Mouse (Mus musculus) hindbrain, embryonic 13.5 days (tissue): ENCODE results near the gene Gucy2e. TPM values are rescaled to one million over a fixed set of nuclear protein-coding genes. Genes with fewer than 3 reads are reported as not detected.

ENCODE experiments used
- ATAC-seq: fragments of 200-750 bp; cut with Nextera tagmentation; 2 replicates; pipeline ENCODE4 v1.8.0; 2017; ENCODE audit warnings: moderate TSS enrichment; ENCODE audit not compliant: low FRiP score
- H3K27ac ChIP-seq: fragments of 300-500 bp; sonication (generic); 2 replicates; pipeline ENCODE4 v1.5.1; 2015; ENCODE audit warnings: inconsistent platforms, mild to moderate bottlenecking, moderate library complexity
- H3K27me3 ChIP-seq: fragments of 300-500 bp; sonication (generic); 2 replicates; pipeline ENCODE4 v1.6.1; 2015; ENCODE audit warnings: mild to moderate bottlenecking, inconsistent platforms
- H3K36me3 ChIP-seq: fragments of 300-500 bp; sonication (generic); 2 replicates; pipeline ENCODE4 v1.6.1; 2015; ENCODE audit warnings: mild to moderate bottlenecking, inconsistent platforms
- H3K4me1 ChIP-seq: fragments of 300-500 bp; sonication (generic); replicated peaks from 2 replicates; pipeline ENCODE4 v1.6.1; 2015; ENCODE audit warnings: inconsistent platforms
- H3K4me2 ChIP-seq: fragments of 300-500 bp; sonication (generic); 2 replicates; pipeline ENCODE4 v1.6.1; 2015; ENCODE audit warnings: inconsistent platforms, mild to moderate bottlenecking, moderate library complexity
- H3K4me3 ChIP-seq: fragments of 300-500 bp; sonication (generic); 2 replicates; pipeline ENCODE4 v1.5.1; 2015; ENCODE audit warnings: mild to moderate bottlenecking, inconsistent platforms
- H3K9ac ChIP-seq: fragments of 300-500 bp; sonication (generic); 2 replicates; pipeline ENCODE4 v1.6.1; 2015; ENCODE audit warnings: mild to moderate bottlenecking, inconsistent platforms
- H3K9me3 ChIP-seq: fragments of 300-500 bp; sonication (generic); 2 replicates; pipeline ENCODE4 v1.6.1; 2016; ENCODE audit warnings: inconsistent platforms
- WGBS: fragments of 180-500 bp; shearing (Covaris S2); methylation state at CpG from one replicate; pipeline ENCODE4 v1.1.7; 2015; 5-methylcytosine and 5-hydroxymethylcytosine counted together
- polyA plus RNA-seq: library from polyadenylated mRNA; unstranded; fragments of >200 nt; fragmentation: Nextera tagmentation; extraction: Ambion mirVana; gene quantifications from 2 replicates; pipeline ENCODE4 v1.2.1, GENCODE M21; 2015

Gucy2e gene
- polyA plus RNA-seq, 1 experiment from 2014 or later: 0.21 TPM

GRCm38 (mm10) chr11:69196766-69197165 is 40.1 kb downstream of the Gucy2e start:
- 13% methylated on average over 5 of the region's 5 CpGs for WGBS
- Histone ChIP-seq H3K4me1 (peaks cover 11% of the 10 kb centered on the region), H3K27me3 (peaks cover 41% of the 10 kb centered on the region), H3K4me3 (peak overlapping the region; percentile 26), H3K36me3 (no peaks in the 10 kb centered on the region), H3K9me3 (no peaks in the 10 kb centered on the region), H3K9ac (peak overlapping the region; percentile 51; the same call in 1 of the 2 replicates), H3K4me2 (peak overlapping the region; percentile 51), H3K27ac (no peak overlapping the region)
- no peak for ATAC-seq

GRCm38 (mm10) chr11:69192840-69193239 is 44.0 kb downstream of the Gucy2e start:
- no peak overlapping the region for H3K4me3 ChIP-seq
- peaks cover 11% of the 10 kb centered on the region for H3K4me1 ChIP-seq
- no peaks in the 10 kb centered on the region for H3K9me3 ChIP-seq
- H3K4me2 ChIP-seq: no peak overlapping the region
- H3K27me3 ChIP-seq: peaks cover 29% of the 10 kb centered on the region
- WGBS: 5% methylated on average over 1 of the region's 1 CpGs
- no peaks in the 10 kb centered on the region for H3K36me3 ChIP-seq
- ATAC-seq: no peak
- H3K27ac ChIP-seq: no peak overlapping the region
- H3K9ac ChIP-seq: no peak overlapping the region

- no peaks in the 10 kb centered on the region for H3K27me3 ChIP-seq
- no peak overlapping the region for H3K4me2 ChIP-seq
- H3K9ac ChIP-seq: no peak overlapping the region
- H3K4me1 ChIP-seq: no peaks in the 10 kb centered on the region
- no peak overlapping the region for H3K4me3 ChIP-seq
- no peaks in the 10 kb centered on the region for H3K9me3 ChIP-seq
- H3K27ac ChIP-seq: no peak overlapping the region
- no peak for ATAC-seq
- no peaks in the 10 kb centered on the region for H3K36me3 ChIP-seq
- WGBS: 87% methylated on average over 6 of the region's 6 CpGs
Observed at GRCm38 (mm10) chr11:69185936-69186335, 50.9 kb downstream of the Gucy2e start.

GRCm38 (mm10) chr11:69185031-69185430 is 51.8 kb downstream of the Gucy2e start:
- no peak overlapping the region for H3K4me2 ChIP-seq
- H3K9ac ChIP-seq: no peak overlapping the region
- no peaks in the 10 kb centered on the region for H3K9me3 ChIP-seq
- 84% methylated on average over 5 of the region's 5 CpGs for WGBS
- ATAC-seq: no peak
- H3K4me1 ChIP-seq: no peaks in the 10 kb centered on the region
- no peaks in the 10 kb centered on the region for H3K27me3 ChIP-seq
- H3K36me3 ChIP-seq: no peaks in the 10 kb centered on the region
- H3K27ac ChIP-seq: no peak overlapping the region
- H3K4me3 ChIP-seq: no peak overlapping the region

GRCm38 (mm10) chr11:69180120-69180519 is 56.7 kb downstream of the Gucy2e start:
- Histone ChIP-seq H3K27me3 (no peaks in the 10 kb centered on the region), H3K4me1 (no peaks in the 10 kb centered on the region), H3K9ac (no peak overlapping the region), H3K4me3 (no peak overlapping the region), H3K36me3 (no peaks in the 10 kb centered on the region), H3K27ac (no peak overlapping the region), H3K4me2 (no peak overlapping the region), H3K9me3 (no peaks in the 10 kb centered on the region)
- 81% methylated on average over 4 of the region's 4 CpGs for WGBS
- ATAC-seq: no peak

- no peak for ATAC-seq
- no peak overlapping the region for H3K4me2 ChIP-seq
- no peaks in the 10 kb centered on the region for H3K4me1 ChIP-seq
- H3K36me3 ChIP-seq: no peaks in the 10 kb centered on the region
- no peaks in the 10 kb centered on the region for H3K9me3 ChIP-seq
- 57% methylated on average over 3 of the region's 3 CpGs for WGBS
- no peaks in the 10 kb centered on the region for H3K27me3 ChIP-seq
- no peak overlapping the region for H3K4me3 ChIP-seq
- H3K9ac ChIP-seq: no peak overlapping the region
- no peak overlapping the region for H3K27ac ChIP-seq
Observed at GRCm38 (mm10) chr11:69179512-69179911, 57.3 kb downstream of the Gucy2e start.

GRCm38 (mm10) chr11:69178525-69178924 is 58.3 kb downstream of the Gucy2e start:
- H3K9me3 ChIP-seq: no peaks in the 10 kb centered on the region
- 84% methylated on average over 3 of the region's 3 CpGs for WGBS
- H3K9ac ChIP-seq: no peak overlapping the region
- no peak overlapping the region for H3K4me3 ChIP-seq
- H3K4me1 ChIP-seq: no peaks in the 10 kb centered on the region
- H3K36me3 ChIP-seq: no peaks in the 10 kb centered on the region
- no peak overlapping the region for H3K4me2 ChIP-seq
- H3K27ac ChIP-seq: no peak overlapping the region
- no peak for ATAC-seq
- H3K27me3 ChIP-seq: no peaks in the 10 kb centered on the region

GRCm38 (mm10) chr11:69174722-69175121 is 62.1 kb downstream of the Gucy2e start:
- Histone ChIP-seq H3K9me3 (no peaks in the 10 kb centered on the region), H3K4me1 (no peaks in the 10 kb centered on the region), H3K27ac (no peak overlapping the region), H3K36me3 (no peaks in the 10 kb centered on the region), H3K27me3 (no peaks in the 10 kb centered on the region), H3K4me2 (no peak overlapping the region), H3K9ac (no peak overlapping the region), H3K4me3 (no peak overlapping the region)
- WGBS: 93% methylated on average over 7 of the region's 7 CpGs
- no peak for ATAC-seq

- 90% methylated on average over 2 of the region's 2 CpGs for WGBS
Observed at GRCm38 (mm10) chr11:69172606-69173005, 64.2 kb downstream of the Gucy2e start.

GRCm38 (mm10) chr11:69171626-69172025 is 65.2 kb downstream of the Gucy2e start:
- no peak for ATAC-seq
- Histone ChIP-seq H3K4me3 (no peak overlapping the region), H3K27me3 (no peaks in the 10 kb centered on the region), H3K27ac (no peak overlapping the region), H3K4me2 (no peak overlapping the region), H3K36me3 (no peaks in the 10 kb centered on the region), H3K9ac (no peak overlapping the region), H3K9me3 (no peaks in the 10 kb centered on the region), H3K4me1 (no peaks in the 10 kb centered on the region; the same call in 1 of the 2 replicates)
- 25% methylated on average over 7 of the region's 7 CpGs for whole genome bisulfite sequencing

More at GRCm38 (mm10) chr11:69172606-69173005, 64.2 kb downstream of the Gucy2e start:
- Histone ChIP-seq H3K36me3 (no peaks in the 10 kb centered on the region), H3K27ac (no peak overlapping the region), H3K9ac (no peak overlapping the region), H3K4me1 (no peaks in the 10 kb centered on the region), H3K27me3 (no peaks in the 10 kb centered on the region), H3K9me3 (no peaks in the 10 kb centered on the region), H3K4me3 (no peak overlapping the region), H3K4me2 (no peak overlapping the region)
- ATAC-seq: no peak

GRCm38 (mm10) chr11:69169313-69169712 is 67.5 kb downstream of the Gucy2e start:
- 85% methylated on average over 12 of the region's 12 CpGs for WGBS
- Histone ChIP-seq H3K27ac (no peak overlapping the region), H3K4me1 (no peaks in the 10 kb centered on the region; the same call in 1 of the 2 replicates), H3K9ac (no peak overlapping the region), H3K4me2 (no peak overlapping the region), H3K4me3 (no peak overlapping the region), H3K36me3 (no peaks in the 10 kb centered on the region), H3K27me3 (peaks cover 16% of the 10 kb centered on the region; the same call in 1 of the 2 replicates), H3K9me3 (no peaks in the 10 kb centered on the region)
- ATAC-seq: no peak
